Mouse (Mus musculus) hindbrain, embryonic 16.5 days (tissue): ENCODE results near the gene Tab1. TPM values are rescaled to one million over a fixed set of nuclear protein-coding genes. Genes with fewer than 3 reads are reported as not detected.

Source experiments
- ATAC-seq: fragments of 200-750 bp; cut with Nextera tagmentation; 2 replicates; pipeline ENCODE4 v1.8.0; 2017; ENCODE audit warnings: moderate TSS enrichment, moderate library complexity
- H3K27ac ChIP-seq: fragments of 300-500 bp; sonication (generic); 2 replicates; pipeline ENCODE4 v1.5.1; 2014; ENCODE audit warnings: low read depth, mild to moderate bottlenecking, control low read depth, low read length, moderate library complexity
- H3K27me3 ChIP-seq: fragments of 300-500 bp; sonication (generic); replicated peaks from 2 replicates; pipeline ENCODE4 v1.6.1; 2014; ENCODE audit warnings: low read length; ENCODE audit not compliant: control insufficient read depth, insufficient read depth
- H3K36me3 ChIP-seq: fragments of 300-500 bp; sonication (generic); 2 replicates; pipeline ENCODE4 v1.6.1; 2014; ENCODE audit warnings: mild to moderate bottlenecking, low read length, moderate library complexity, mixed read lengths; ENCODE audit not compliant: control insufficient read depth, insufficient read depth
- H3K4me1 ChIP-seq: fragments of 300-500 bp; sonication (generic); 2 replicates; pipeline ENCODE4 v1.6.1; 2014; ENCODE audit warnings: low read depth, low read length; ENCODE audit not compliant: control insufficient read depth, insufficient read depth
- H3K4me2 ChIP-seq: fragments of 300-500 bp; sonication (generic); 2 replicates; pipeline ENCODE4 v1.6.1; 2014; ENCODE audit warnings: mild to moderate bottlenecking, low read length, control low read depth, moderate library complexity
- H3K4me3 ChIP-seq: fragments of 300-500 bp; sonication (generic); 2 replicates; pipeline ENCODE4 v1.5.1; 2014; ENCODE audit warnings: mild to moderate bottlenecking, low read length, control low read depth, moderate library complexity
- H3K9ac ChIP-seq: fragments of 300-500 bp; sonication (generic); 2 replicates; pipeline ENCODE4 v1.6.1; 2014; ENCODE audit warnings: low read depth, mild to moderate bottlenecking, control low read depth, low read length, moderate library complexity
- H3K9me3 ChIP-seq: fragments of 300-500 bp; sonication (generic); 2 replicates; pipeline ENCODE4 v1.6.1; 2014; ENCODE audit warnings: mild to moderate bottlenecking, low read length, moderate library complexity; ENCODE audit not compliant: control insufficient read depth
- WGBS: fragments of 180-500 bp; shearing (Covaris S2); extraction: QIAGEN DNeasy Blood & Tissue Kit; methylation state at CpG from one replicate; pipeline ENCODE4 v1.1.7; 2014; 5-methylcytosine and 5-hydroxymethylcytosine counted together
- polyA plus RNA-seq: library from polyadenylated mRNA; unstranded; fragments of >200 nt; fragmentation: Nextera tagmentation; extraction: Ambion mirVana; gene quantifications from 2 replicates; pipeline ENCODE4 v1.2.1, GENCODE M21; 2015

The Tab1 gene
- polyA plus RNA-seq, 1 experiment from 2014 or later, result 37.1 TPM

GRCm38 (mm10) chr15:80191585-80192245 lies 58.8 kb downstream of the Tab1 start:
- no peak for ATAC-seq
- Histone ChIP-seq H3K4me2 (no peak overlapping the region), H3K9me3 (no peaks in the 10 kb centered on the region), H3K27me3 (no peaks in the 10 kb centered on the region), H3K27ac (no peak overlapping the region), H3K4me3 (no peak overlapping the region), H3K36me3 (no peaks in the 10 kb centered on the region), H3K9ac (no peak overlapping the region), H3K4me1 (peaks cover 11% of the 10 kb centered on the region)
- 71% methylated on average over 8 of the region's 8 CpGs for WGBS

- H3K27me3 ChIP-seq, result no peaks in the 10 kb centered on the region
- H3K36me3 ChIP-seq, result no peaks in the 10 kb centered on the region
- no peak for ATAC-seq
- H3K4me1 ChIP-seq, result peaks cover 11% of the 10 kb centered on the region
- no peak overlapping the region for H3K9ac ChIP-seq
- H3K9me3 ChIP-seq, result no peaks in the 10 kb centered on the region
- H3K4me2 ChIP-seq, result no peak overlapping the region
- WGBS, result 85% methylated on average over 6 of the region's 6 CpGs
- H3K4me3 ChIP-seq, result no peak overlapping the region
- H3K27ac ChIP-seq, result no peak overlapping the region
Measured at GRCm38 (mm10) chr15:80192246-80192585, 59.3 kb downstream of the Tab1 start.

GRCm38 (mm10) chr15:80192847-80193246 lies 59.9 kb downstream of the Tab1 start:
- whole genome bisulfite sequencing, result 91% methylated on average over 7 of the region's 7 CpGs
- peaks cover 11% of the 10 kb centered on the region for H3K4me1 ChIP-seq
- H3K4me2 ChIP-seq, result no peak overlapping the region
- no peak for ATAC-seq
- H3K4me3 ChIP-seq, result no peak overlapping the region
- H3K9me3 ChIP-seq, result no peaks in the 10 kb centered on the region
- H3K9ac ChIP-seq, result no peak overlapping the region
- no peak overlapping the region for H3K27ac ChIP-seq
- no peaks in the 10 kb centered on the region for H3K27me3 ChIP-seq
- no peaks in the 10 kb centered on the region for H3K36me3 ChIP-seq

- no peak for ATAC-seq
- H3K27ac ChIP-seq, result no peak overlapping the region
- no peak overlapping the region for H3K9ac ChIP-seq
- H3K27me3 ChIP-seq, result no peaks in the 10 kb centered on the region
- H3K4me1 ChIP-seq, result no peaks in the 10 kb centered on the region
- H3K4me3 ChIP-seq, result no peak overlapping the region
- WGBS, result 63% methylated on average over 2 of the region's 2 CpGs
- no peak overlapping the region for H3K4me2 ChIP-seq
- H3K9me3 ChIP-seq, result no peaks in the 10 kb centered on the region
- no peaks in the 10 kb centered on the region for H3K36me3 ChIP-seq
Measured at GRCm38 (mm10) chr15:80199556-80199955, 66.6 kb downstream of the Tab1 start.

- 74% methylated on average over 6 of the region's 6 CpGs for WGBS
- Histone ChIP-seq H3K27me3 (no peaks in the 10 kb centered on the region), H3K4me2 (no peak overlapping the region), H3K27ac (no peak overlapping the region), H3K9ac (no peak overlapping the region), H3K9me3 (no peaks in the 10 kb centered on the region), H3K36me3 (no peaks in the 10 kb centered on the region), H3K4me1 (no peaks in the 10 kb centered on the region), H3K4me3 (no peak overlapping the region)
- no peak for ATAC-seq
Measured at GRCm38 (mm10) chr15:80202111-80202775, 69.3 kb downstream of the Tab1 start.

- H3K4me2 ChIP-seq, result no peak overlapping the region
- H3K4me3 ChIP-seq, result no peak overlapping the region
- H3K36me3 ChIP-seq, result no peaks in the 10 kb centered on the region
- WGBS, result 43% methylated on average over 4 of the region's 4 CpGs
- H3K9ac ChIP-seq, result no peak overlapping the region
- no peaks in the 10 kb centered on the region for H3K27me3 ChIP-seq
- no peaks in the 10 kb centered on the region for H3K4me1 ChIP-seq
- H3K27ac ChIP-seq, result no peak overlapping the region
- H3K9me3 ChIP-seq, result no peaks in the 10 kb centered on the region
- ATAC-seq, result no peak
Measured at GRCm38 (mm10) chr15:80203406-80203805, 70.5 kb downstream of the Tab1 start.

GRCm38 (mm10) chr15:80206057-80206565 lies 73.2 kb downstream of the Tab1 start:
- peaks cover 2% of the 10 kb centered on the region for H3K36me3 ChIP-seq
- H3K9me3 ChIP-seq, result no peaks in the 10 kb centered on the region
- no peak for ATAC-seq
- no peaks in the 10 kb centered on the region for H3K4me1 ChIP-seq
- no peak overlapping the region for H3K4me3 ChIP-seq
- no peak overlapping the region for H3K27ac ChIP-seq
- H3K27me3 ChIP-seq, result no peaks in the 10 kb centered on the region
- no peak overlapping the region for H3K4me2 ChIP-seq
- H3K9ac ChIP-seq, result no peak overlapping the region
- 90% methylated on average over 3 of the region's 3 CpGs for WGBS

- WGBS, result 25% methylated on average over 4 of the region's 4 CpGs
- Histone ChIP-seq H3K4me2 (no peak overlapping the region), H3K36me3 (peaks cover 15% of the 10 kb centered on the region), H3K4me3 (no peak overlapping the region), H3K27me3 (no peaks in the 10 kb centered on the region), H3K9ac (no peak overlapping the region), H3K4me1 (no peaks in the 10 kb centered on the region), H3K27ac (no peak overlapping the region), H3K9me3 (no peaks in the 10 kb centered on the region)
- no peak for ATAC-seq
Measured at GRCm38 (mm10) chr15:80208446-80208845, 75.5 kb downstream of the Tab1 start.
